Mouse (Mus musculus) C2C12 (cell line): ENCODE measurements around the gene Slc6a6.

Source experiments
- CEBPB ChIP-seq: IDR thresholded peaks from one replicate; pipeline ENCODE4 v1.6.1; 2011; ENCODE audit warnings: low read depth, mild to moderate bottlenecking, control low read depth, moderate library complexity
- CTCF ChIP-seq: IDR thresholded peaks from one replicate; pipeline ENCODE4 v1.5.1; 2011; ENCODE audit not compliant: control insufficient read depth, insufficient read depth, insufficient read length
- MAX ChIP-seq: IDR thresholded peaks from one replicate; pipeline ENCODE4 v1.6.1; 2011; ENCODE audit warnings: mild to moderate bottlenecking, control low read depth
- MYOD1 ChIP-seq: IDR thresholded peaks from one replicate; pipeline ENCODE4 v1.6.1; 2011; ENCODE audit warnings: low read depth; ENCODE audit not compliant: control insufficient read depth, insufficient read length
- MYOG ChIP-seq: IDR thresholded peaks from one replicate; pipeline ENCODE4 v1.6.1; 2011; ENCODE audit not compliant: control insufficient read depth, insufficient read length; ENCODE audit errors: extremely low read depth
- USF1 ChIP-seq: IDR thresholded peaks from one replicate; pipeline ENCODE4 v1.6.1; 2011; ENCODE audit warnings: low read depth, mild to moderate bottlenecking, control low read depth, moderate library complexity

DNA sequence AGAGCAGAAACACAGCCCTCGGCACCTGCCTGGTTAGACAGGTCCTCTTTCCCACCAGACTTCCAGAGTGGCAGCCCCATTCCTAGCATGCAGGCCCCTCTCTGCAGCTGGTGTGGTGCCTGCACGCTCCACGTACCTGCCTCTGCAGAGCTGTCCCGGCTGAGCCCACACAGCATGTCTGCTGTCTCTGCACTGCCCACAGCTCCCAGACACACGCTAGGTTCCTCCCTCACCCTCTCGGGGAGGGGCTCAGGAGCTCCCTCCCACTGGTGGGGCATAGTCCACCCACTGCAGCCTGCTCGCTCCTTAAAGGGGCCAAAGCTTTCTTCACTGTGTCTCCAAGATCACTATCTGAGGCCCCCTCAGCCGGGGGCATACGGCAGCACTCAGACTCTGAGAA lies 112.2 kb downstream of the Slc6a6 start:
- TF ChIP-seq CTCF = no peak
- no peak for TF ChIP-seq MYOG
- no peak for TF ChIP-seq USF1
- no peak for TF ChIP-seq MAX
- TF ChIP-seq CEBPB = no peak
- no peak for TF ChIP-seq MYOD1
